Mouse (Mus musculus) cortical plate, adult 2 months (tissue): ENCODE data around the gene Rassf4.

Source experiments
- CTCF ChIP-seq: fragments of 200-500 bp; IDR thresholded peaks from 2 replicates; pipeline ENCODE4 v1.5.1; 2011; ENCODE audit warnings: mild to moderate bottlenecking, control low read depth, low read length; ENCODE audit not compliant: insufficient read depth; ENCODE audit errors: extremely low read depth
- POLR2A ChIP-seq: fragments of 200-500 bp; IDR thresholded peaks from 2 replicates; pipeline ENCODE4 v1.6.1; 2011; ENCODE audit warnings: mild to moderate bottlenecking, low read length, control low read depth; ENCODE audit not compliant: insufficient read depth; ENCODE audit errors: extremely low read depth

- TF ChIP-seq CTCF = no peak
- TF ChIP-seq POLR2A = no peak
These were observed 23.3 kb downstream of the Rassf4 start, which contains the start of gene Depp1 for GRCm38 (mm10) chr6:116650406-116650805.
